Mouse (Mus musculus) ES-E14 (cell line): Measurements from ENCODE around the gene Zfp704.

Experiments used
- CHD2 ChIP-seq: IDR thresholded peaks from 2 replicates; pipeline ENCODE4 v1.6.1; 2014; ENCODE audit warnings: mild to moderate bottlenecking, low read depth, low read length, inconsistent platforms
- MAFK ChIP-seq: IDR thresholded peaks from 2 replicates; pipeline ENCODE4 v1.6.1; 2014; ENCODE audit warnings: mild to moderate bottlenecking, low read depth, low read length, inconsistent platforms; ENCODE audit not compliant: insufficient read depth
- ZNF384 ChIP-seq: IDR thresholded peaks from 2 replicates; pipeline ENCODE4 v1.6.1; 2012; ENCODE audit warnings: low read depth, low read length, inconsistent platforms

DNA sequence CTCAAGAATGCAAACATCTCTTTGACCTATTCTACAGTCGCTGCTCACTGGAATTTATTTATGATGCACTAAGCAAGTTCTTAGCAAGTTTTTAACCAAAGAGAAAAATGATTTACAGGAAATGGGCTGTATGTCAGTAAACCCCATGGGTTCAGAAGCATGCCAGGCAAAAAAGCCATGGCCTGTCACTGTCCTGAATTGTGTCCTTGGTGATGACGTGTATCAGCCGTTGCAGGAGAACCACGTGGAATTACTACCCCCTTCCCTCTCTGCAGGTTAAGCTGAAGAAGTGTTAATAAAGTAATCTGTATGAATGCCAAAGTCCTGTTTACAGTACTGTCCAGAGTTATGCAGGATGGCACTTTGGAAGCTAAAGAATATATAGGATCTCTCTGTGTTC lies 18.2 kb upstream of the Zfp704 start:
- no peak for TF ChIP-seq CHD2
- no peak for TF ChIP-seq MAFK
- TF ChIP-seq ZNF384 = no peak
